Mouse (Mus musculus): ENCODE data around the gene Lalba.
"Not testable (repeated sequence)": the region's sequence is repeated elsewhere in the genome, so short reads cannot be mapped to it uniquely, and the experiment has no call there.

Lalba gene

GRCm38 (mm10) chr15:98482701-98483100, at the start of gene Lalba:
Lalba (minus strand) TSS chr15:98482721.
- DNase-seq (ENCODE audit: low spot score in 2 of 2) = no peak

- no peak for DNase-seq (ENCODE audit: low spot score in 2 of 2)
These were observed 49.8 kb upstream of the Lalba start for GRCm38 (mm10) chr15:98532281-98532680.

- DNase-seq (ENCODE audit: low spot score in 2 of 2) = no peak
These were observed 45.6 kb upstream of the Lalba start for GRCm38 (mm10) chr15:98528066-98528563.

GRCm38 (mm10) chr15:98527056-98527771, 44.7 kb upstream of the Lalba start:
- DNase-seq (ENCODE audit: low spot score in 2 of 2) = no peak

- DNase-seq (ENCODE audit: low spot score in 2 of 2) = no peak
These were observed 43.5 kb upstream of the Lalba start for GRCm38 (mm10) chr15:98526057-98526456.

GRCm38 (mm10) chr15:98521245-98521644, 38.7 kb upstream of the Lalba start:
- DNase-seq (ENCODE audit: low spot score in 2 of 2) = no peak

GRCm38 (mm10) chr15:98517380-98518355, 35.1 kb upstream of the Lalba start:
- peak; percentile 43 to 50 for DNase-seq (ENCODE audit: low spot score in 2 of 2)

- DNase-seq (ENCODE audit: low spot score in 2 of 2) = not testable (repeated sequence)
These were observed 32.3 kb upstream of the Lalba start for GRCm38 (mm10) chr15:98514845-98515244.

- DNase-seq (ENCODE audit: low spot score in 2 of 2) = peak; percentile 64
These were observed 31.6 kb upstream of the Lalba start for GRCm38 (mm10) chr15:98514146-98514545.

- not testable (repeated sequence) for DNase-seq (ENCODE audit: low spot score in 2 of 2)
These were observed 31.2 kb upstream of the Lalba start for GRCm38 (mm10) chr15:98513676-98514075.

GRCm38 (mm10) chr15:98512799-98513321, 30.3 kb upstream of the Lalba start:
- DNase-seq (ENCODE audit: low spot score in 2 of 2) = peak; percentile 63 to 71

- no peak for DNase-seq (ENCODE audit: low spot score in 2 of 2)
These were observed 29.7 kb upstream of the Lalba start for GRCm38 (mm10) chr15:98512232-98512631.

- peak; percentile 73 to 80 for DNase-seq (ENCODE audit: low spot score in 2 of 2)
These were observed 28.9 kb upstream of the Lalba start for GRCm38 (mm10) chr15:98511386-98511928.

- DNase-seq (ENCODE audit: low spot score in 2 of 2) = peak; percentile 70 to 83
These were observed 28.2 kb upstream of the Lalba start for GRCm38 (mm10) chr15:98510438-98511385.

- DNase-seq (ENCODE audit: low spot score in 2 of 2) = no peak
These were observed 26.9 kb upstream of the Lalba start for GRCm38 (mm10) chr15:98509387-98509786.

- DNase-seq (ENCODE audit: low spot score in 2 of 2) = no peak
These were observed 24.8 kb upstream of the Lalba start for GRCm38 (mm10) chr15:98507321-98507720.

GRCm38 (mm10) chr15:98506253-98506957, 23.9 kb upstream of the Lalba start:
- DNase-seq (ENCODE audit: low spot score in 2 of 2) = peak in 1 of 2 experiments; percentile 43

- peak; percentile 59 to 75 for DNase-seq (ENCODE audit: low spot score in 2 of 2)
These were observed 22.0 kb upstream of the Lalba start for GRCm38 (mm10) chr15:98504514-98504913.

GRCm38 (mm10) chr15:98503317-98503716, 20.8 kb upstream of the Lalba start:
- no peak for DNase-seq (ENCODE audit: low spot score in 2 of 2)

- no peak for DNase-seq (ENCODE audit: low spot score in 2 of 2)
These were observed 15.1 kb upstream of the Lalba start for GRCm38 (mm10) chr15:98497631-98498030.
